Mouse (Mus musculus) embryonic fibroblast, embryonic 13.5 days (primary cell): ENCODE measurements around the gene Foxk1.

Experiments used
- CTCF ChIP-seq: IDR thresholded peaks from 2 replicates; pipeline ENCODE4 v1.5.1; 2011; ENCODE audit warnings: mild to moderate bottlenecking, control low read depth, low read length, moderate library complexity, borderline replicate concordance; ENCODE audit not compliant: insufficient read depth
- POLR2A ChIP-seq: IDR thresholded peaks from 2 replicates; pipeline ENCODE4 v1.6.1; 2011; ENCODE audit warnings: low read depth, mild to moderate bottlenecking, control low read depth, low read length, moderate library complexity

DNA sequence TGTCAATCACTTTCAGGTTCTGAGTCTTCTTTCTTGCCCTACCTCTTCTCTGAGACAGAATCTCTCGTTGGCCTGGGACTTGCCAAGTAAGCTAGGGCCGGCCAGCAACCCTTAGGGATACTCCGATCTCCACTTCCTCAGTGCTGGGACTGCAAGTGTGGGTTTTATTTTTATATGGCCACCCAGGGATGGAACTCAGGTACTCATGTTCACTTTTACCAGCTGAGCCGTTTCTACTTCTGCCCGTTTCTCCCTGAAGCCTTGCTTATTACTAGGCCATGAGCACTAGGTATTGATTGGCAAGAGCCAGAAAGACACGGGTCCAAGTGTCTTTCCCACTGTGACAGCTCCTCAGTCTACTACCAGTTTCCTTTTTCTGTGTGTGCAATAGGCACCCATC lies 61.7 kb downstream of the Foxk1 start:
- no peak for TF ChIP-seq CTCF
- TF ChIP-seq POLR2A, result no peak
